Mouse (Mus musculus): ENCODE measurements around the gene Pgls.

Pgls gene

DNA sequence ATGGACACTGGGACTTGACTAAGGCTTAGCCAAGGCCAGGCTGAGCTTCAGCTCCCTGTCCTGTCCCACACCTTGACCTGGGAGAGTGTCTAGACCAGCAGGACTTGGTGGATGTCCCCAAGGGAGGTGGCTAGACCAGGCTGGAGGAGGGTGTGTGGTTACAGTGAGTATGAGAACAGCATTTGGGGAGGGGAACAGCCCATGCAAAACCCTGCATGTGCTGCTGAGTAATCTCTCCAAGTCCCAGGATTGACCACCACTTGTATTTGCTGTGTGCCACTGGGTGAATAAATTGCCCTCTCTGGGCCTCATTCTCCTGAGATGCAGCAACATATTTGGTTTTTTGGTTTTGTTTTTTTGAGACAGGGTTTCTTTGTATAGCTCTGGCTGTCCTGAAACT lies 6.4 kb downstream of the Pgls start:
- DNase-seq (ENCODE audit: low read depth, low spot score), result no peak

DNA sequence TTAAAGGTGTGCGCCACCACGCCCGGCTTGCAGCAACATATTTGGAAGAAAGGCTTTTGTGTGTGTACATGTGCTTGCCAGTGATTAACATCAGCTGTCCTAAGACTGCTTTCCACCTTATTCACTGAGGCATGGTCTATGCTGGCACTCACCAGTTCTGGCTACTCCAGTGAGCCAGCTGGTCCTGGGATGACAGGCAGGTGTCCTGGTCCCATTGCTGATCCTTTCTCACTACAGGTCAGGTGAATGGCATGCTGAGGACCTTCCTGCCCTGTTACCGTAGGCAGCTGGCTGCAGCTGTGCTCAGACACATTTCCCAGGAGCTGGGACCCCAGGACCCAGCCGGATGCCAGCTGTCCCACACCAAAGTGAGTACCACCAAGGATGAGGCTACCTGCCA lies 6.9 kb downstream of the Pgls start:
- no peak for DNase-seq (ENCODE audit: low read depth, low spot score)

DNA sequence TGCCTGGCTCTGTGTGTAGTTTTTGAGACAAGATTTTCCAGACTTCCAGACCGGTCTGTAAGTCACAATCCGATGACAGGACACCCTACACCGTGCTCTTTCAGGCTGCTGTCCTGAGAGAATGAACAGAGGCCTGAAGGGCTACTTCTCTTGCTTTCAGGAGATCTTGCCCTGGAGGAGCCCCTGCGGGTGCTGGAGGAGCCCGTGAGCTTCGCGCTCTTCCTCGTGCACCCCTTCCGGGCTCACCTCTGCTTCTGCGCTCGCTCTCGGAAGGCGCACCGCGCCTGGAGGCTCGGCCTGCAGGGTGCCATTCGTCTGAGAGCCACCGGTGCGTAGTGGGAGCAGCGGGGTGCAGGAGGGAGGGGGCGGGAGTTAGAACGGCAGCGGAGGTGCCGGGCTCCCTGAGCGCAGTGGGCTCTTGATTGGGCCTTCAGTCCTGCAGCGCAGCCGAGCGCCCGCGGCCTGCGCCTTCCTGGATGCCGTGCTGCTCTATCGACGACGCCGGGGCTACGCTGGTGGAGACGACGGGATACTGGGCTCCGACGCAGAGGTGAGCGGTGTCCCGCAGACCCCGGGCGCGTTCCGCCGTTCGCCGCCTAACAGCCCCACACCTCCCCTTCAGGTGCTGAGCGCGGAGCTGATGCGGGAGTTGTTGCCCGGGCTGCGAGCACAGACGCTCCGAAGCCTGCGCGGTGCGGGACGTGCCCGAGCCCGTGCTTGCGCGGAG lies 10.1 kb downstream of the Pgls start:
- no peak for DNase-seq (ENCODE audit: low read depth, low spot score)

DNA sequence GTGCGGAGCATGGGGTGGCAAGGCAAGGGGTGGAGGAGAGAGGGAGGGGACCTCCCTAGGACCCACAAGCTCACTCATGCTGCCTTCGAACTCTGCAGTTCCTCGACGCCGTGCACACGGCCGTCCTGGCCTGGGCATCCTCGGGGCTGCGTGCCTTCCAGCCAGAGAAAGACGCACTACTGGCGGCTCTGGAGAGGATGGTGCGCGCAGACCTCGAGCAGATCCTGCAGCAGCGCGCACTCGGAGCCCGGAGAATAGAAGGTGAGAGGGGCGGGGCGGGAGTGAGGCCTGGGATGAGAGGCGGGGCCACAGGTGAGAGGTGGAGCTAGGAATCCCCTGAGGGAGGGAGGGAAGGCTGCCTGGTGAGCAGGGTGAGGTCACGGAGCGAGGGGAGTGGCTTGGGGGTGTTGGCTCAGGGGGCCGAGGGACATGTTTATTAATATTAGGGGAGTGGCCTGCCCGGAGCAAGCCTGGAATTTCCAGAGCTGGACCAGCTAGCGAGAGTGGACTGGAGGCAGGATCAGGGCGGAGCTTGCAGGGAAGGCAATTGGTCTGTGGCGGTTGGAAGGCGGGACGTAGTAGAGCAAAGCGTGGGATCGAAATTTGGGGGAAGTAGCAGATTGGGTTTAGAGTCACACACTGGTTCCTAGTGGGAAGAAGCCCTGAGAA lies 10.8 kb downstream of the Pgls start:
- peak; percentile 92 for DNase-seq (ENCODE audit: low read depth, low spot score)

DNA sequence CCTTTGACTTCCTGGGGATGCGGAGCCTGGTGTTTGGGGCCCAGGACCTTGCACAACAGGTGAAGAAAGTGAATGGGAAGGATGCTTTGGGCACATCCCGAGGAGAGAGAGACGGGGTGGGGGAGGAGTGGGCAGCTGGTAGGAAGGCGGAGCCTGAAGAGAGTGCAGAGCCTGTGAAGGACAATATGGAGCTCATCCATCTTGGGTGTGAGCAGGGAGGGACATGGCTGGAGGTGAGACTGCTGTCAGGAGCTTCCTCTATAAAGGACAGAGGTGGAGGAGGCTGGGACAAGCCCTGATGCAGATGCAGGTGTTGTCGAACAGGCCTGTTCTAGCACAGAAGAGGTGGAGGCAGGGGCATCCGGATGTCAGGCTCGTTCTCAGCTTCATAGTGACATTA lies 12.0 kb downstream of the Pgls start:
- no peak for DNase-seq (ENCODE audit: low read depth, low spot score)

DNA sequence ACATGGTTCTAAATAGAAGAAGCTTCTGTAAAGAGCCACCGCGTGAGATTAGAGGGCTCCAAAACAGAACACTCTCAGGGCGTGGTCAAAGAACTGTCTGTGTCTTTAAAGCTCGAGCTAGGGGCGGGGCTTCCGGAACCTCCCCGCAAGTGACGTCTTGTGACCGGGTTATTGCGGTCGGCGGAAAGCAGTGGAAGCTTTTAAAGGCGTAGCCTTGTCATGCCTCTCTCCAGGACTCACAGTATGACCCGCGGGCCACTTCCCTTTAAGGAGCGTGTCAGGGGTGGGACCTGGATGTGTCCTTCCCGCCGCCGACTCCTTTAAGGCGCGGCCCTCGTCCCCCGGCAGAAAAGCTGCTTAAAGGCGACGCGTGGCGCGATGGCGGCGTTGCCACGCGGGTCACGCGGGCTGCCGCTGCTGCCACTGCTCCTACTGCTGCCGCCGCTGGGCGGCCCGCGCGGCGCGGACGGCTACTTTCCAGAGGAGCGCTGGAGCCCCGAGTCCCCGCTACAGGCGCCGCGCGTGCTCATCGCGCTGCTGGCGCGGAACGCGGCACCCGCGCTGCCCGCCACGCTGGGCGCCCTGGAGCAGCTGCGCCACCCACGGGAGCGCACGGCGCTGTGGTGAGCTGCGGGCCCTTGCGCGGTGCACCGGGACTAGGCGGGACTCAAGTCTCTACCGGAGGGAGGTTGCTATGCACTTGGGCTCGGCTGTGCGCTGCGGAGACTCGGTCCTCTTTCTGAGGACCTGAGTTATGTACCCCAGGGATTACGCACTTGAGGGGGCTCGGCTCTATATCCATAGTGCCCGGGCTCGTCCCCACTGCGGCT lies 19.1 kb downstream of the Pgls start, which contains the start of gene Colgalt1:
Gene Colgalt1 (plus strand): TSS at position 177 of the 830 bp plus-strand sequence.
- DNase-seq (ENCODE audit: low read depth, low spot score), result peak; percentile 100

DNA sequence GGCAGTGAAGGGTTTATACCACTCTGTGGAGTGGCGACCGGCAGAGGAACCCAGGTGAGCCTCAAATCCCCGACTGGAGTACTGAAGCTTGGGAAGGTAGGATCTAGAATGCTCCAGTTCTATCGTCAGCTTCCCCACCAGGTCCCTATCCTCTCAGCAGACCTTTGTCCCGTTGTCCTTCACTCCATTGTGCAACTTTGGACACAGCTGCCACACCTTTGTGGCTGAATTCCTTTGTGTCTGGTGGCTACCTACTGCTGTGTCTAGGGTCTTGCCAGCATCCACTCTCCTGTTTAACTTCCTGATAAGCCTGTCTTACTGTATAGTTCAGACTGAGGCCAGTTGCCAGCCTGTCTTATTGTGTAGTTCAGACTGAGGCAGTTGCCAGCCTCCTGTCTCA lies 20.2 kb downstream of the Pgls start:
- DNase-seq (ENCODE audit: low read depth, low spot score), result peak; percentile 75

DNA sequence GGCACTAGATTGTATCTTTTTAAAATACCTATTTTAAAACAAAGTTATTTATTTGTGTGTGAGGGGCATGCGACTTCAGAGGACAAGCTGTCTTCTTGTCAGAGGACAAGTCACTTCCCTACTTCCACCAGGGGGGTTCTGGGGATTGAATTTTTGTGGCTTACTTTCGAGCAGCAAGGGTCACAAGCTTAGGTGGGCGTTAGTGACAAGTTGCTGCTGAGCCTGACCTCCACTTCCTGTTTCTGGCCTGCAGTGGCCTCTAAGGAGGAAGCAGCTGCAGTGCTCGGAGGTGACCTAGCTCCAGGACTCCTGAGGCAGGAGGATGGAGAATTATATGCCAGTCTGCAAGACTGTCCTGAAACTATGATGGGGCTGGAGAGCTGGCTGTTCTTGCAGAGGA lies 21.4 kb downstream of the Pgls start:
- no peak for DNase-seq (ENCODE audit: low read depth, low spot score)

DNA sequence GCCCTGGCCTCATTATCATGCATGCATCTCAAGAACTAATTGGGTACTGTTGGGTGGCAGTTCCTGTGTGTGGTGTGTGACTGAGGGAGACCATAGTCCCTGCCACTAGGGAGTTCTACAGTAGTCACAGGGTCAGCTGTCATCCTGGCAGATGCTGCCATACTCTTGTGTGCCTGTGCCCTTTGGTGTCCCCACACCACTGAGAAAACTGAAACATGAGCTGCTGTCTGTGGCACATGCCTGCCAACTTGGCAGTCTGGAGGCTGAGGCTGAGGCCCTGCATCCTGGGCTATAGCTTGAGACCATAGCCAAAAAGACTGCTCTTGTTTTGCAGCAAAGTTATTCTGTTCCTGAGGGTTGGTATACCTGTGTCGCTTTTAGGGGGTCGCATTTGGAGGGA lies 27.8 kb downstream of the Pgls start:
- DNase-seq (ENCODE audit: low read depth, low spot score), result no peak

DNA sequence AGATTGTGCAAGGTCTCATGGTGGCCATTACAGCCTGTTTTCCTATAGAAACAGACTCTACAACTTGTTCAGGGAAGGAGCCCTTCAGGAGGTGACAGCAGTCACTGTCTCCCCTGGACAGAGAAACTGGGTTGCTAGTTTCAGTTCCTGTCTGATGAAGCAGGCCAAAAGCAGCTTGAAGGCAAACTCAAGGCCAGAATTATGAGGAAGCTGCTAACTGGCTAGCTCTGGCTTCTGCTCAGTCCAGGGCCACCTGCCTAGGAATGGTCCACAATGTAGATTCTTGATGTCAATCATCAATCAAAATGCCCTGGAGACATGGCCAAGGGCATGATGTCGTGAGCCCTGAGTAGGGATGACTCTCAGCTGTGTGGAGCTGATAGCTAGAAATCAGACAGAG lies 33.1 kb downstream of the Pgls start:
- DNase-seq (ENCODE audit: low read depth, low spot score), result no peak

DNA sequence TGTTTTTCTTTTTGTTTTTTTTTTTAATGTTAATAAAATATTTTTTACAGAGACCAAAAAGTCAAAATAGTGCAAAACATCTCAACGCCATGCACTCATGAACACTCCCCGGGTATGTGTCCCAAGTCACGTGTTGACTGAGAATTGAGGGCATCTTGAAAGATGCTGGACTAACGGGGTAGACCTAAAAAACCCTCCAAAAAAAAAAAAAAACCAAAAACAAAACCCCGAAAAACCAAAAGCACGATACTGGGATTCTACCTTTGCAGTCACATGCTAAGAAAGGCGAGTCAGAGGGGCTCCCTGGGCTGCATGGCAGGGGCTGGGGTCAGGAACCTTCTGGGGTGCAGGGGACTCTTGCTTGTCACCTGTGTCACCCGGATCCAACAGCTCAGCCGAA lies 34.8 kb downstream of the Pgls start:
- no peak for DNase-seq (ENCODE audit: low read depth, low spot score)

DNA sequence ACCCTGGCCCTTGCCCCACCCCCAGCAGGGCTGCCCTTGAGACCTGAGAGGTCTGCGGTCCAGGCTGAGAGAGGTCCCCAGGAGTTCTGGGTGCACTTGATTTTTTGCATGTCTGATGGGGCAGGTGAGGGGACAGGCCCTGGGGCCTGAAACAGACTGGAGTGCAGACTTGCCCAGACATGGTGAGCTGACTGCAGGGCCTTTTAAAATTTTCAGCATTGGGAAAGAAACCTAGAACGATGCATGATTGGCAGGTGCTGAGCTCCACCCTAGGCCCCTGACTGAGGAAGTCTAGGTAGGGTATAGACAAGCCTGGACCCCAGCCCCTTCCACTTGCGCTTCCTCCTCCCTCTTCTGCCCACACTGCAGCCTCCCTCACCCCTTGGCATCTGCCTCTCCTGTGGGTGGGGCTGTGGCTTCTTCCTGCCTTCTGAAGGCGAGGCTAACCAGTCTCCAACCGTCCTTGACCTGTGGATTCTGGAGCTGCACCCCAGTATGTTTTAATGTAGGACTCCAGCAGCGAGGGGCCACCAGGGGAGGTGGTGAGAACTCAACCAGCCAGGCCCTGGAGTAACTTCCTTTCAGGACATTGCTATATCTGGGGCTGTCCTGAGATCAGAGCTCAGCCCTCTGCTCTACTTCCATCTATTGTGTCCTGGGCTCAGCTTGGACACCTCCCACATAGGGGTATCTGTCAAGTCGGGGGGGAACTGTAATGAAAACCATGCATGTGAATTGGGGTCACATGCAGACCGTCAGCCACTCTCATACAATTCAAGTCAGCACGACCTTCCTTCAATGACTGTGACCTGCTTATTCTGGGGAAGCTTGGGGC lies 35.5 kb downstream of the Pgls start:
- no peak for DNase-seq (ENCODE audit: low read depth, low spot score)

DNA sequence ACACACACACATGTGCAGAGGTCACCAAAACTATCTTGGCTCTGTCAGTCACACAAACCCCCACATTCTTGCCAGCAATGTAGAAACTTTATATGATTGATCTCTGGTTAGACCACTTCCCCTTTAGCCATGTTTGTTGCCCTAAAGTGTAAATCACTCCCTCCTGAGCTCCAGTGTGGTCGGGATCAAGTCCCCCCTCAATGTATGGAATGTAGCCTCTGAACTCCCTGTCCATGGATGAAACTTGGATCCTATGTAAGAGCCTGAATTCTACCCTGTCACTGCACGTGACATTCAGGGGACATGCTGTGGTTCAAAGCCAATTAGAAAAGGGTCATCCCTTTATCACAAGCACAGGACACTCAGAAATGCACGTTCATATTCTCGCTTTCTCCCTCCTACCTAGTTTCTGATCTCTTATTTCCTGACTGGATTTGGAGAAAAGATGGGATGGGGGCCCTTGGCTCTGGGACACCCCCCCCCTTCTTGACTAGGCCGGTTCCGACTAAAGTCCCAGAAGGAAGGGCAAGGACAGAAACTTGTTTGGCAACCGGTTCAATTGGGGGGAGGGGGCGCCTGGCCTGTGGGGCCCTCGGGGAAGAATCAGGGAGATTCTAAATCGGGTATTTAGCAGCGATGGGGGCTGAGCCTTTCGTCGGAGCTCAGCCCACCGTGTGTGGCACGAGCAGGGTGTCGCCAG lies 36.6 kb downstream of the Pgls start:
- no peak for DNase-seq (ENCODE audit: low read depth, low spot score)

DNA sequence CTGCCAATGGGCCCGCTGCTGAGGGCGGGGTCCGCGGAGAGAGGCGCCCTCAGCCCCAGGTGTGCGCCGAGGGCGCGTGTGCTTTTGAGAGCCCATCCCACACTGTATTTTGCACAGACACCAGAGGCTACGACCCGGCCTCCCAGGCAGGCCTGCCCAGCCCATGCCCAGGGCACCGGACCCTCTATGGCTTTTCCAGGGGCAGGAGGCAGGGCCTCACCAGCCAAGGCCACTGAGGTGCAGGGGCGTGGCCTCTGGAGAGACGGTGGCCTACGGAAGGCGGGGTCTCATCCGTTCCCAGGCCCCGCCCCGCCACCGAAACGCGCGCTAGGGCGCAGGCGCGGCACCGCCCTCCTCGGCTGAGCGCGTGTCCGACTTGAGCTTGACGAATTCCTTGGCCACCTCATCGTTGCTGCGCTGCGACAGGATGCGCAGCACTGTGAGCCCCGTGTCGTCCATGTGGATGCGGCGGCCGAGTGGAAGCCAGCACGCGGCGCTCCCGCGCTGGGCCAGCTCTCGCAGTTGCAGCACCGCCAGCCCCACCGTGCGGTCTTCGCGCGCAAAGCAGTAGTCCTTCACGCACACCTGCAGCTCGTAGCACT lies 37.2 kb downstream of the Pgls start:
- peak; percentile 96 for DNase-seq (ENCODE audit: low read depth, low spot score)

DNA sequence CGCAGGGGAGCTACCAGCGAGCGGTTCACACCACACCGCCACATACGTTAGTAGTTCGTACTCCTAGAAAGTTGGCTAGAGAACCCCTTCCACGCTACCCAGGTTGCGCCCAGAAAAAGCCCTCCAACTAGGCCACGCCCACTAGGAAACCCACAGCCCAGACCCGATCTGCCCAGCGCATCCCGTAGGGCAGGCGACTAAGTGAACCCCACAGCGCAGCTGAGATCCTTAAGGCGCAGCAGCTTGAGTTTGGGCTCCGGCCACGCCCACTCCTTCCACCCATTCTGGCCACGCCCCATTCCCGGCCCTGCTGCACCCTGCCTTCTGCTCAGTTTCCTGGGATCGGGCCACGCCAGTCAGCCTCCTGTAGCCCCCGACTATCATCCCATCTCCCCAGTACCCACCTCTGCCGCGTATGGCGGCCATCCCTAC lies 37.8 kb downstream of the Pgls start:
- DNase-seq (ENCODE audit: low read depth, low spot score), result peak; percentile 91

DNA sequence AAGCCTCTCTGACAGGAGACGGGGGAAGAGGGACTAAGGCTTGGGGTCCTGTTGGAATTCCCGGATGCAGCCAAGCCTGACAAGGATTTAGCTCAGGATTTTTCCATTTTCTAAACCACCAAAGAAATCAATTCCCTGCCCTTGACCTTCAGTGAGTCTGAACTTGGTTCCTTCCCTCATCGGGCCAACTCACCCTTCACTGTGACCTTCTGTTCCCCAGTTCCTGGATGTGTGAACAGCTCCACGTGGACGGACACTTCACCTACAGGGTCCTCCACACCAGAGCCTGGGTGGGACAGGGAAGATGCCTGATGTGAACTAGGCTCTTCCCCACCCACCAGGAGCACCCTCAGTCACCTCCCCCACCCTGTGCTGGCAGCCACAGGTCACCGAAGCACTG lies 38.8 kb downstream of the Pgls start:
- peak; percentile 55 for DNase-seq (ENCODE audit: low read depth, low spot score)

DNA sequence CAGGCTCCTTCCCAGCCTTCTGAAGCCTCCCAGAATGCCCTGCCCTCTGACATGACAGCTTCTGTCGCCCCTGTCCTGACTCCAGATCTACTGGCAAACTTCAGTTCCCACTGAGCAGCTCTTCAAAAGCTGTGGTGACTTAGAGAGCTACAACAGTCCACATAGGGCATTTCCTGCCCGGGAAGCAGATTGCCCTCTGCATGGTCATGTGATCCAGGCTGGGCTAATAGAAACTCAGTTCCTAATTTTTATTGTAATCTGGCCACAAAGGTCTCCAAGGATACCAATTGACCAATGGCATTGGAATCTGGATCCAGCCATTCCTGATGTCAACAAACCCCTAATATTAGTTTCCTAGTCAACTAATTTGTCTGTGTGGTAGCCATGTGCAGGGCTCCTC lies 39.9 kb downstream of the Pgls start:
- DNase-seq (ENCODE audit: low read depth, low spot score), result no peak

DNA sequence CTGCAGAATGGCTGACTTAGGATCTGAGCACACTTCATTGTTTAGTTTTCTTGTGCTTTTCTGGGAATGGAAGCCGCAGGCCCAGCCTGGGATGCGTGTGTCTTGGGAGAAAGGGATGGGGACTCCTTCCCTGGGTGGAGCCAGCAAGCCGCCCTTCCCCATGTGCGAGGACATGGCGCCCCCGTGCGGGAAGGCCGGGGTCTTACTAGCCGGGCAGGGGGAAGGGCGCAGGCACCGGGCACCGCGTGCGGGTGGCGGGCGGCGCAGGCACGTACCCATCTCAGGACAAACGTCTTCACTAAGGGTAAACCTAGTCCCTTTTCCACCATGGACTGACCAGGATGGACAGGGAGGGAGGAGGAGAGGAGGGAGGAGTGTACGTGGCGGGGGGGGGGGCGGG lies 41.2 kb downstream of the Pgls start:
- peak; percentile 84 for DNase-seq (ENCODE audit: low read depth, low spot score)

DNA sequence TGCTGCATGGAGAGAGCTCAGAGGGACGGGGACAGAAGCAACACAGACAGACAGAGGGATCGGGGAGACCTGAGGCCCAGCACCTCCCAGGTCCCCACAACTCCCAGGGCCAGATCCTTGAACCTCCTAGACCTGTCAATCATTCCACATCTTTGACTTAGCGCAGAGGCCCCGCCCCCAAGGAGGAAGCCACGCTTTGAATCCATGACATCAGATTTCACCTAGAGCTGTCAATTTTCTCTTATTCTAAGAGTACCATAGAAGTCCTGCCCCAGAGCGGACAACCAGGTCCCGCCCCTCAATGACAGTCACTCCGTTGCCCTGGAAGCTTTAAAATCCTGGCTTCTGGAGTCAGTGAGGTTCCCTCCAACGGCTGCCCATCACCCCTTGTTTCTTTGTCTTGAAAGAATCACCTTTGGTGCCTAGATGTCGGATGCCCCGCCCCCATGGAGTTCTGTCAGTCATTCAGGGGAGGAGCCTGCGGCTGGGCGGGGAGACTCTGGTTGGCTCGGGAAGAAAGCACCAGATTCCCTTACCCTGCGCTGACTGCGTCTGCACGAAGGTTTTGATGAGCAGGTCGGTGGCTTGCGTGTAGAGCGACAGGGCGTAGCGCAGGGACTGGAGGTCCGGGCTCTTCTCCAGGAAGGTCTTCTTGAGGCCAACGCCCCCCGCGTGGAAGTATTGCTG lies 42.1 kb downstream of the Pgls start:
- DNase-seq (ENCODE audit: low read depth, low spot score), result peak; percentile 83
